Mouse (Mus musculus) heart, adult 18-20 months (tissue): Measurements from ENCODE around the gene Ppie. TPM values are rescaled to one million over a fixed set of nuclear protein-coding genes. Genes with fewer than 3 reads are reported as not detected.

ENCODE experiments used
- total RNA-seq, 2 experiments: library from RNA; stranded (reverse); gene quantifications; 2 replicates each; pipeline ENCODE4 v1.2.3; 2021

Ppie gene
- total RNA-seq, 2 experiments from 2014 or later = 21.1 to 26.5 TPM

Other genes starting within 250 kb of the Ppie start
- 1 to 10 TPM in 1 of 2 experiments, not detected in 1; 2.8 TPM for gene Mfsd2a, start 178.8 kb downstream of the Ppie start, total RNA-seq
- under 1 TPM; 0.25 to 0.87 TPM for gene Mycl, start 144.3 kb downstream of the Ppie start, total RNA-seq
- 1 to 10 TPM; 4.9 to 5.5 TPM for gene Trit1, start 123.4 kb downstream of the Ppie start, total RNA-seq
- gene Bmp8b, start 34.8 kb downstream of the Ppie start, total RNA-seq = not detected
- gene Oxct2b, start 23.7 kb downstream of the Ppie start, total RNA-seq = not detected
- gene Hpcal4, start 43.3 kb upstream of the Ppie start, total RNA-seq = under 1 TPM; 0.05 to 0.50 TPM
- 10 to 100 TPM; 50.8 to 64.1 TPM for gene Nt5c1a, start 61.6 kb upstream of the Ppie start, total RNA-seq
- 10 to 100 TPM in 1 of 2 experiments, 1 to 10 TPM in 1; 8.9 to 11.2 TPM for gene Heyl, start 93.6 kb upstream of the Ppie start, total RNA-seq
- gene Pabpc4, start 122.4 kb upstream of the Ppie start, total RNA-seq = 100 to 1,000 TPM; 336 to 356 TPM
- gene Oxct2a, start 183.7 kb upstream of the Ppie start, total RNA-seq = not detected
- not detected for gene Bmp8a, start 203.3 kb upstream of the Ppie start, total RNA-seq